Mouse (Mus musculus): Measurements from ENCODE around the gene Rora.

The Rora gene

GRCm38 (mm10) chr9:69013186-69013715, 359.7 kb downstream of the Rora start:
- no peak for DNase-seq (ENCODE audit: low spot score)

DNA sequence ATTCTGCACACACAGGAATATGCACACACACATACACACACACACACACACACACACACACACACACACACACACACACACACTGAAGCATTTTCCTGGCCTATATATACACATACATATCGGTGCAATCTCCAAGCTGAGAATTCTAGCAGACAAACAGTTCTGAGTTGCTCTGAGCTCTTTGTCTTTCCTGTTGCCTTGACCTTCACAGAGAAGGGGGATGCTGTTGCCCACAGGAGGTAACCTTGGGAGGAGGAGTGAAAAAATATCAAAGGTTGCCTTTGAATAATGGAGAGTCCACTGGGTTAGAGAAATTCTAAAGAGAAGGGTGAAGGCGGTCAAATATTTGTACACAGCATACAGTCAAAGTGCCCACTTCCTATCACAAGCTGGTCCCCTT, 360.6 kb downstream of the Rora start:
- no peak for DNase-seq (ENCODE audit: low spot score)

- DNase-seq (ENCODE audit: low spot score), result no peak
These were observed 366.8 kb downstream of the Rora start for GRCm38 (mm10) chr9:69020381-69020780.

DNA sequence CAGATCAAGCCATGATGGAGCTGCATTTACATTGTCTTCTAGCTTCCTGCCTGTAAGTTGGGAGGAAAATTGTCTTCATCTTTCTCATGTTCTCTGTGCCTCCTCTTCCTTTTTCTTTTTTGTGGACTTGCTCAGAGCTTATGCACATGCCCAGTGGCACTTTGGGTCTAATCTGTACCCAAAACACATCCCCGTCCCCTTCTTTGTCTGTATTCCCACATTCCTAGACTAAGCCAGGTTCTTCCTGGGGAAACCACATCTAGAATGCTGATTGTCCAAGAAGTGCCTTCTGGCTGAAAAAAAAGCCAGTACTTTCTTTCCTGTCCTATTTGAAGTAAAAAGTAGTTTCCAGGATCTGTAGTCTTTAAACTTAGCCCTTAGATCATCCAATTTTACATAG, 367.9 kb downstream of the Rora start:
- DNase-seq (ENCODE audit: low spot score), result no peak

- no peak for DNase-seq (ENCODE audit: low spot score)
These were observed 369.7 kb downstream of the Rora start for GRCm38 (mm10) chr9:69023314-69023713.

DNA sequence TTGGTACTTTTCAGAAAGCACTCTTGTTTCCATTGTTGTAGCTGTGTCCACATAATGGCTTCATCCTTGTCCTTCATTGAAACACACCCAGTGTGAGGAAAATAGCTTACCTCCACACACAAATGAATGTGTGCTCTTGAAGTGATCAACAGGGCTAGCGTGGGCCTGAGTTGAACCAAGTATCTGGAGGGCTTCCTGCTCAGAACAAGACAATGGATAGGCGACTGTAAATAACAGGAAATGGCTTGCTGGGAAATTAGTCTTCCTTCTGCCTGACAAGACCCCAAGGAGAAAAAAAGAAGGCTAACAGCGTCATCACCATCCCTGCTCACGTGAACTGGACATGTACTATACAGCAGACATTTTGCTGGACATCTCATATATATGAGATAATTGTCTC, 374.6 kb downstream of the Rora start:
- DNase-seq (ENCODE audit: low spot score), result no peak

DNA sequence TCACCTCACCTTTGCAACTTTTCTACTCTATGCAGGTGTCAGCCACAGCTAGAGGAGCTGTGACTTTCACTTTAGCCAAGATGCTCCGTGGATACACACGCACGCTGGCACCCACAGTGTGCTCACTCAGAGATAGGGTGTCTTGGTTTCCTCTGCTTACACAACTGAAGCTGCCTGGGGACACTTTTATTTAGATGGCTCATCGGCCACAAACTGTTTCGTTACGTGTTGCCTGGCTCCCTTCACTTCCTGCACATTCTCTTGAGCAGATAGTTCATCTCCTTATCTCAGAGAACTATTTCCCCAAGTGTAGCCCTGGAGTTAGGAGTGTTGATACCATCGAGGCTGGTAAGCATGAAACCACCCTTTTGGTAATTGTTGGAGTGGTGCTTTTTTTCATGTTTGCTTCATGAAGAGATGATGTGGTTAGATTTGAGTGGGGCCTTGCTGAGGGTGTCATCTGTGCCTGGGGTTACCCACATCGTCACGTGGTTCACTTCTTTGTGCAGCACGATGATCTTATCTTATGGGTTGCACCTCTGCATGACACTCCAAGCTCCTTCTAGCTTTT, 380.8 kb downstream of the Rora start:
- no peak for DNase-seq (ENCODE audit: low spot score)

GRCm38 (mm10) chr9:69035456-69035855, 381.9 kb downstream of the Rora start:
- DNase-seq (ENCODE audit: low spot score), result no peak

- no peak for DNase-seq (ENCODE audit: low spot score)
These were observed 382.7 kb downstream of the Rora start for GRCm38 (mm10) chr9:69036296-69036695.

DNA sequence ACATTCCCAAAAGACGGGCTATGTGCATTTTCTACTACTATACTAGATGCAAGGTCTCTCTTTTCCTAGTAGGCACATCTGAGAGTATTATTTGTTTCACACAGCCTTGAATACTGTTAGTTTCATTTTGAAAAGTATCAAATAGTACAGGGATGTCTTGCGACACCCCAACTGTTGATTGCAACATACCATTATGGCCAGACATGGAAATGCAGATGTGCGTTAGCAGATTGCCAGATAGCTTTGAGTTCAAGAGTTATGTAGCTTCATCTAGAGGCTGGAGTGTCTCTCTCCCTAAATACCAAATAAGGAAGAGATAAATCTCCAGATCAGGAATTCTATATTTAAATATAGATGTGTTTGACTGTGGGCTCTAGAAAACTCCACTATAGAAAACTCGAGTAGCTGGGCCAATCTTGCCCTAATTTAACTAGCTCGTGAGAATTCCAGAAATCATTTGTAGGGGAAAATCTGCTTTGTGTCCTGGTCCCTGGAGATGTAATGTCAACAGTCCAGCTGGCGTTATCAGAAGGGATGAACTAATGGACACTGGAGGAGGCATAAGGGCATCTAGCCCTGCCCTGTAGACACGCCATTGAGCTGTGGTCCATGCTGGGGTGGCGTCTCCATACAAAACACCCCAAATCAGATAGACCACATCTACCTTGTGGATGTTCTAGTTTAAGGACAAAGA, 390.5 kb downstream of the Rora start:
- DNase-seq (ENCODE audit: low spot score), result no peak

DNA sequence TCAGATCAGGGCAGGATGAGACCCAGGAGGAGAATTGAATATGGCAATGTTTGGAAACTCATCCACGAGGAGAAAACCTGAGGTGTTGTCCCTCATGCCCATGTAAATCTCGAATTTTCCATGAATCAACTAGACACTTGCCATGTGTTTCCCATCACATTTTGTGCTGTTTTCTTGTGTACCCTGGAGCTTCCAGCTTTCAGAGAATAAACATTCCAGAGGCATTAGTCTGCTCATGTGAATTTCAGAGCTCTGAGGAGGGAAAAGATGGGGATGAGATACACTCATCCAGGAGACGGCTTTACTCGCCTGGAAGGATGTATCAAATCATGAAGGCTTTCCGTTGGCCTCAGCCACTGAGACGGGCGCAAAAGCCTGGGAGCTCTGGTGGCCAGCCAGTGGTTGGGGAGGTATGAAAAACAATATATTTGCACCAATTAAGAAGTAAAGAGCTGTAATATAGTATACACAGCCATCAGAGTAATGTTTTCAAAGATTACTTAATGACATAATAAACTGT, 391.1 kb downstream of the Rora start:
- DNase-seq (ENCODE audit: low spot score), result no peak

- no peak for DNase-seq (ENCODE audit: low spot score)
These were observed 392.3 kb downstream of the Rora start for GRCm38 (mm10) chr9:69045908-69046307.

DNA sequence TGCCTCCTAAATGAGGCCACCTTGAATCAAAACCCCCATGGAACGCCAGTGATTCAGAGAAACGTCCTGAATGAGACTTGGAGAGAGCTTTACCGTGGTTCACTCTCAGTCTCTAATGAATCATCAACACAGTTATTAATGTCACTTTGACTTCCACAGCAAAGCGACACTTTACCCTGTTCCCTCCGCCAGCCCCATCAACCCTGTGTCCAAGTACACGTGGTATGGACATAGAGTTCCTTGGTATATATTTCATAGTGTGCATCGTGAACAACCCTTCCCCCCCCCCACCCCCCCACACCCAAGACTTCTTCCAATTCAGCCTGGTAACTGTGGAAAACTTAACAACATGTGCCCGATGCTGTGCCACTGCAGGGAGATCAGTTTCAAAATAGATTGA, 397.3 kb downstream of the Rora start:
- no peak for DNase-seq (ENCODE audit: low spot score)

DNA sequence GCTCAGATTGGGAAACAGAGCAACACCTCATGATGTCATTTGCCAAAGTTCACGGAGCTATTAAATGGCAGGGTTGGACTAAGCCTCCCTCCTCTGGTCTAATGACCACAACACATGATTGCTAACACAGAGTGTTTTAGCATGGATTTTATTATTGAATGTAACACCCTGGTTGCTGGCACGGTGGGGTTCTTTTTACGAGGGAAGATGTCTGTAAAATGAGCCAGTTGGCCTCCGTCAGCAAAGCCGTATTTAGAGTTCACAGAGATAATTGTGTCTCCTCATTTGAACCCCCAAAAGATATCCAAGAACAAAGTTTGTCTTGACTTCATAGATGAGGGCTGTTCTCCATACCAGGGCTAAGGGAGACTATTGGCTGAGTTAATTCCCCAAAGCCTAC, 398.3 kb downstream of the Rora start:
- no peak for DNase-seq (ENCODE audit: low spot score)

- no peak for DNase-seq (ENCODE audit: low spot score)
These were observed 401.7 kb downstream of the Rora start for GRCm38 (mm10) chr9:69055302-69055701.

DNA sequence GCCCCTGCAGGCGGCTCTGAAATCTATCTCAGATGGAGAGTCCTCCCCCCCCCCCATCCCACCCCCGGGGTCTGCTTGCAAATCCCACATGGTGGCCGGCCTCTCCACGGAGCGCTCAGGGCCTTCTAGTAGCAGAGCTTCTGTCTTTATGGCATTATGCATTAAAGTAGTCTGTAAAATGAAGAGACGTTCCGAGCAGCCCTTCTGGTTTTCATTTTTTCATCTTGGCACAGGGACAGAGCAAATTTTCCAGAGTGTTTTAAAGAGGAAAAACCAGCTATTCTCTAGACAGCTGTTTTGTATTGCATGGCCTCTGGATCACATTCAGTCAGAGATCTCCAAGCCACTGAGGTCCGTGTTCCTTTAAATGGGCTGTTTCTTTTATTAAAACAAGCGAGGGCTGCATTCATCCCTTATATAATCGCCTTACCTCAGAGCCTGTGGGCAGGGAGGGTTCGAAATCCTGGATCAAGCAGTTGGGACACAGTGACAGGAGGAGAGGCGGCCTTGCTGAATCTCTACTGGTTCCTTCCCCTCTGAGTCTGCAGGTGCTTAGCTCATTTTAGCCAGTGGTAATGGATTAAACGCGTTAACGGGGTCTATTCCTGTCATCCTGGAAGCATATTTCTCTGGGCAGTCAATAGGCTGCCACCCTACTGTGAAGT, 417.7 kb downstream of the Rora start:
- DNase-seq (ENCODE audit: low spot score), result no peak

DNA sequence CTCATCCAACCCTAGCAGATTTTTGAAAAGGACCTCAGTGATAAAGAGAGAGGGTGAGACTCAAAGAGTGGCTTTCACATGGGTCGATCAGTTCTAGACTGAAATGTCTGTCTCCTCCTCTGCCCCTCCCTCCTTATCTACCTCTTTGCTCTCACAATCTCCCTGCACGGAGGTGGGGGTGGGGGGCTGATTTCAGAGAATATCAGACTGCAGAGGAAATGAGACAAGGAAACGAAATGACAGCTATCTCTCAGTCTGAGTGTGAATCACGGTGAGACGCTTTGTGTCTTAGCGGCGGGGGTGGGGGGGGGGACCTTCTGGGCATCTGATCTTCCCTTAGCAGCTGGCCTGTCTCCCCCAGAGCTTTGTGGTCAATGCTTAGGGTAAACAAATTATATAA, 419.7 kb downstream of the Rora start:
- DNase-seq (ENCODE audit: low spot score), result no peak

DNA sequence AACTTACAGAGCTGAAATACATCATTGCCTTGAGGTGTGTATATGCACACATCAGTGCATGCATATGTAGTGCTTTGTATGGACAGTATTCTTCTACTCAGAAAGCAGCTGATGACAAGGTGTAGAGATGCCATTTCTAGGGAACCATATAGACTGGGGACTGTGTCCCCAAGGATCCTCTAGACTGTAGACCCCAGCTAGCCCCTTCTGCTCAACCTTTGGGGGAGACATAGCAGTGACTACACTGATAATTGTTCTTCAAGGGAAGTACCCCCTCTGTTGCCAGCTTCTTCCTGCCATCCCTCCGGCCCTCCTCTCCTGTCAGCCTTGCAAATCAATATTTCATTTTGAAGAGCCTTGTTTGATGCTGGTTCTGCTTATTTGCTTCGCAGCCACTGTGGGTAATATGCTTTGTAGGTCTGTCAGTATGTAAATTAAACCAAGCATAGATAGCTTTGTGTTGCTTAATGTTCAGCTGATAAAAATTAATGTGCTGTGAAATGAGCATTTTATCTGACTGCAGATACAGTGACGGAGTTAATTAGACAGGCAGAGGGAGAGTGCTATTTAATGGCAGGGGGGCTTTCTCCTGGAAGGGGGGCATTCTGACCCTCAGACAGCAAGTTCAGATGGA, 430.6 kb downstream of the Rora start:
- no peak for DNase-seq (ENCODE audit: low spot score)

- no peak for DNase-seq (ENCODE audit: low spot score)
These were observed 431.4 kb downstream of the Rora start for GRCm38 (mm10) chr9:69084720-69085661.

- DNase-seq (ENCODE audit: low spot score), result no peak
These were observed 433.3 kb downstream of the Rora start for GRCm38 (mm10) chr9:69086844-69087243.

GRCm38 (mm10) chr9:69087325-69087724, 433.7 kb downstream of the Rora start:
- no peak for DNase-seq (ENCODE audit: low spot score)
